Comparison of ENCODE assay signal across 26 mouse cellular contexts in genomic region chr4:43549055-43549454, GRCm38 (mm10). TPM values are rescaled to one million over a fixed set of nuclear protein-coding genes. Genes with fewer than 3 reads are reported as not detected.
"Had no signal": no experiment of that assay in that cellular context is flagged by ENCODE, and none has a peak within 500 bp of the region (broad histone marks: within the 10 kb centered on the region; RNA-seq: fewer than 3 reads in every experiment).

No protein-coding gene starts in this region.

- H3K4me3 ChIP-seq: heart, adult 2 months; heart, embryonic 12.5 days; hindbrain, embryonic 10.5 days; hindbrain, embryonic 12.5 days; kidney, embryonic 15.5 days; limb, embryonic 12.5 days; liver, embryonic 13.5 days; liver, embryonic 15.5 days had no signal

- H3K27me3 ChIP-seq: heart, embryonic 12.5 days; hindbrain, embryonic 12.5 days; kidney, embryonic 15.5 days; limb, embryonic 12.5 days; liver, embryonic 13.5 days; liver, embryonic 15.5 days had no signal

- H3K27ac ChIP-seq: heart, adult 2 months; hindbrain, embryonic 10.5 days; hindbrain, embryonic 12.5 days; hindbrain, embryonic 14.5 days; kidney, embryonic 15.5 days; kidney, postnatal 0 days; limb, embryonic 12.5 days; liver, embryonic 13.5 days; liver, embryonic 15.5 days had no signal

- H3K4me1 ChIP-seq: heart, embryonic 12.5 days; hindbrain, embryonic 10.5 days; hindbrain, embryonic 12.5 days; kidney, embryonic 15.5 days; limb, embryonic 12.5 days; liver, embryonic 13.5 days; liver, embryonic 15.5 days had no signal

- DNase-seq: gastrocnemius, postnatal 14 days; heart, adult 2 months; heart, postnatal 10 days; heart, postnatal 4 days; kidney, adult 11 months; kidney, adult 2 months; kidney, adult 9 months; kidney, postnatal 14 days; kidney, postnatal 36 days; layer of hippocampus, adult 9-11 months; layer of hippocampus, postnatal 36 days; left cerebral cortex, postnatal 4 days; liver; liver, embryonic 13.5 days; liver, postnatal 0 days had no signal

- H3K9me3 ChIP-seq: hindbrain, embryonic 12.5 days; kidney, embryonic 15.5 days; limb, embryonic 12.5 days had no signal

- ATAC-seq: hindbrain, embryonic 16.5 days; inflammation-experienced regulatory T-cells, adult 6 months; liver, postnatal 0 days had no signal

- H3K4me2 ChIP-seq: heart, embryonic 12.5 days; hindbrain, embryonic 12.5 days; hindbrain, embryonic 14.5 days; kidney, embryonic 15.5 days; limb, embryonic 12.5 days; liver, embryonic 11.5 days; liver, embryonic 13.5 days; liver, embryonic 15.5 days had no signal

- H3K9ac ChIP-seq: heart, embryonic 12.5 days; hindbrain, embryonic 12.5 days; hindbrain, embryonic 14.5 days; kidney, embryonic 15.5 days; limb, embryonic 12.5 days; liver, embryonic 13.5 days; liver, embryonic 15.5 days; liver, postnatal 0 days had no signal

RNA-seq across cellular contexts. Expression of gene Tpm2, which starts 25.5 kb away (rescaled TPM):
- polyA plus RNA-seq: inflammation-experienced regulatory T-cells, adult 6 months had no signal
